9 mouse cellular contexts compared by ENCODE assay signal in genomic region chr3:115815168-115815567, GRCm38 (mm10).
DNase-seq lines count a peak whose midpoint lies in the region; ATAC-seq and TF ChIP-seq lines count a peak whose summit lies in the region.
"Had no signal": no experiment of that assay in that cellular context is flagged by ENCODE, and none has a peak within 500 bp of the region (broad histone marks: within the 10 kb centered on the region; RNA-seq: fewer than 3 reads in every experiment).

No protein-coding gene starts in this region.

- no peaks in the 10 kb centered on the region for H3K79me2 ChIP-seq in liver, adult 2 months (ENCODE audit: control insufficient read depth, insufficient read depth, low read length)

- H3K9ac ChIP-seq in hindbrain, embryonic 16.5 days (ENCODE audit: low read depth, low read length), result no peak overlapping the region
- H3K9ac ChIP-seq in hindbrain, embryonic 12.5 days, result no peak overlapping the region
- no peak overlapping the region for H3K9ac ChIP-seq in heart, embryonic 11.5 days (ENCODE audit: low read depth, low read length)
- no peak overlapping the region for H3K9ac ChIP-seq in liver, adult 2 months (ENCODE audit: low read depth, low read length)
- no peak overlapping the region for H3K9ac ChIP-seq in stomach, embryonic 14.5 days (replicated peaks; ENCODE audit: low read depth, low read length)
- no peak overlapping the region for H3K9ac ChIP-seq in hindbrain, embryonic 14.5 days
- H3K9ac ChIP-seq: embryonic facial prominence, embryonic 15.5 days had no signal

- no peaks in the 10 kb centered on the region for H3K9me3 ChIP-seq in hindbrain, embryonic 16.5 days (ENCODE audit: control insufficient read depth, low read length)
- H3K9me3 ChIP-seq in hindbrain, embryonic 12.5 days (replicated peaks), result no peaks in the 10 kb centered on the region
- H3K9me3 ChIP-seq in heart, embryonic 11.5 days (replicated peaks; ENCODE audit: control insufficient read depth, low read length), result no peaks in the 10 kb centered on the region
- no peaks in the 10 kb centered on the region for H3K9me3 ChIP-seq in stomach, embryonic 14.5 days (ENCODE audit: control insufficient read depth, low read depth, low read length)
- no peaks in the 10 kb centered on the region for H3K9me3 ChIP-seq in hindbrain, embryonic 14.5 days (ENCODE audit: control insufficient read depth, low read length)
- H3K9me3 ChIP-seq: embryonic facial prominence, embryonic 15.5 days had no signal

- H3K4me3 ChIP-seq in hindbrain, embryonic 16.5 days (ENCODE audit: low read length), result no peak overlapping the region
- H3K4me3 ChIP-seq in hindbrain, embryonic 12.5 days, result no peak overlapping the region
- no peak overlapping the region for H3K4me3 ChIP-seq in heart, embryonic 11.5 days (ENCODE audit: low read depth, low read length)
- no peak overlapping the region for H3K4me3 ChIP-seq in liver, adult 2 months (ENCODE audit: insufficient read depth, low read depth, low read length)
- H3K4me3 ChIP-seq in stomach, embryonic 14.5 days (ENCODE audit: low read depth, low read length), result no peak overlapping the region
- H3K4me3 ChIP-seq in hindbrain, embryonic 14.5 days (replicated peaks; ENCODE audit: low read length), result no peak overlapping the region
- H3K4me3 ChIP-seq: embryonic facial prominence, embryonic 15.5 days had no signal

- DNase-seq in liver, adult 2 months (ENCODE audit: extremely low read depth, low read depth, low spot score), result no peak
- no peak for DNase-seq in spleen, postnatal 14 days (ENCODE audit: low spot score in 2 of 2)
- DNase-seq in frontal cortex, postnatal 25 days (ENCODE audit: low spot score in 2 of 2), result no peak
- DNase-seq in hindbrain, embryonic 14.5 days (ENCODE audit: low spot score), result no peak

- TF ChIP-seq POLR2A in liver, adult 2 months (IDR thresholded peaks at IDR 0.05; ENCODE audit: extremely low read depth, insufficient read depth, low read length), result no peak

- ATAC-seq in hindbrain, embryonic 16.5 days, result no peak
- ATAC-seq in hindbrain, embryonic 12.5 days (ENCODE audit: low FRiP score), result no peak
- ATAC-seq in heart, embryonic 11.5 days (replicated peaks; ENCODE audit: insufficient number of reproducible peaks, low FRiP score, low TSS enrichment), result peak; percentile 19; the same call in 1 of the 2 replicates
- no peak for ATAC-seq in stomach, embryonic 14.5 days (ENCODE audit: insufficient number of reproducible peaks, insufficient read depth, low FRiP score, low read depth)
- ATAC-seq in hindbrain, embryonic 14.5 days (ENCODE audit: low FRiP score), result no peak

- H3K4me2 ChIP-seq in hindbrain, embryonic 16.5 days (ENCODE audit: low read length), result no peak overlapping the region
- H3K4me2 ChIP-seq in hindbrain, embryonic 12.5 days (replicated peaks), result no peak overlapping the region
- peak overlapping the region; percentile 22 for H3K4me2 ChIP-seq in heart, embryonic 11.5 days
- H3K4me2 ChIP-seq in stomach, embryonic 14.5 days (replicated peaks; ENCODE audit: low read depth, low read length), result no peak overlapping the region
- H3K4me2 ChIP-seq in hindbrain, embryonic 14.5 days (replicated peaks), result no peak overlapping the region
- H3K4me2 ChIP-seq: embryonic facial prominence, embryonic 15.5 days had no signal

- H3K27me3 ChIP-seq in hindbrain, embryonic 16.5 days (replicated peaks; ENCODE audit: control insufficient read depth, insufficient read depth, low read length), result no peaks in the 10 kb centered on the region
- no peaks in the 10 kb centered on the region for H3K27me3 ChIP-seq in hindbrain, embryonic 12.5 days
- no peaks in the 10 kb centered on the region for H3K27me3 ChIP-seq in heart, embryonic 11.5 days (ENCODE audit: control insufficient read depth, insufficient read depth, low read length)
- H3K27me3 ChIP-seq in liver, adult 2 months (ENCODE audit: control insufficient read depth, insufficient read depth, low read length), result no peaks in the 10 kb centered on the region
- no peaks in the 10 kb centered on the region for H3K27me3 ChIP-seq in stomach, embryonic 14.5 days (ENCODE audit: control insufficient read depth, insufficient read depth, low read length)
- no peaks in the 10 kb centered on the region for H3K27me3 ChIP-seq in hindbrain, embryonic 14.5 days (ENCODE audit: control insufficient read depth, insufficient read depth, low read length)
- H3K27me3 ChIP-seq: embryonic facial prominence, embryonic 15.5 days had no signal

- no peaks in the 10 kb centered on the region for H3K36me3 ChIP-seq in hindbrain, embryonic 16.5 days (ENCODE audit: control insufficient read depth, insufficient read depth, low read length)
- no peaks in the 10 kb centered on the region for H3K36me3 ChIP-seq in hindbrain, embryonic 12.5 days
- no peaks in the 10 kb centered on the region for H3K36me3 ChIP-seq in heart, embryonic 11.5 days (ENCODE audit: control insufficient read depth, insufficient read depth, low read length)
- H3K36me3 ChIP-seq in liver, adult 2 months (ENCODE audit: control insufficient read depth, insufficient read depth, low read length), result no peaks in the 10 kb centered on the region
- no peaks in the 10 kb centered on the region for H3K36me3 ChIP-seq in stomach, embryonic 14.5 days (ENCODE audit: control insufficient read depth, insufficient read depth, low read length)
- H3K36me3 ChIP-seq in hindbrain, embryonic 14.5 days (replicated peaks; ENCODE audit: control insufficient read depth, insufficient read depth), result no peaks in the 10 kb centered on the region
- H3K36me3 ChIP-seq: embryonic facial prominence, embryonic 15.5 days had no signal

- H3K4me1 ChIP-seq in hindbrain, embryonic 16.5 days (ENCODE audit: control insufficient read depth, insufficient read depth, low read depth, low read length), result no peaks in the 10 kb centered on the region
- H3K4me1 ChIP-seq in hindbrain, embryonic 12.5 days, result no peaks in the 10 kb centered on the region
- peaks cover 31% of the 10 kb centered on the region for H3K4me1 ChIP-seq in heart, embryonic 11.5 days (ENCODE audit: control insufficient read depth, insufficient read depth, low read length)
- peaks cover 8% of the 10 kb centered on the region for H3K4me1 ChIP-seq in liver, adult 2 months (ENCODE audit: control insufficient read depth, insufficient read depth, low read length)
- 0 out of 2 replicates have a peak, but pooled peaks cover 5% of the 10 kb centered on the region for H3K4me1 ChIP-seq in stomach, embryonic 14.5 days (ENCODE audit: control insufficient read depth, insufficient read depth, low read length)
- no peaks in the 10 kb centered on the region for H3K4me1 ChIP-seq in hindbrain, embryonic 14.5 days (replicated peaks; ENCODE audit: control insufficient read depth, insufficient read depth, low read length)

- WGBS in hindbrain, embryonic 16.5 days, result 68% methylated on average over 4 of the region's 4 CpGs
- WGBS in hindbrain, embryonic 12.5 days, result 76% methylated on average over 4 of the region's 4 CpGs
- 17% methylated on average over 4 of the region's 4 CpGs for WGBS in heart, embryonic 11.5 days (ENCODE audit: insufficient replicate concordance)
- 71% methylated on average over 4 of the region's 4 CpGs for WGBS in liver, adult 2 months
- 53% methylated on average over 4 of the region's 4 CpGs for WGBS in stomach, embryonic 14.5 days
- WGBS in hindbrain, embryonic 14.5 days, result 83% methylated on average over 4 of the region's 4 CpGs

- TF ChIP-seq CTCF in liver, adult 2 months (IDR thresholded peaks at IDR 0.05; ENCODE audit: low read depth, low read length), result no peak

- 0 out of 2 replicates have a peak overlapping the region, but pooled peaks have one; percentile 23 for H3K27ac ChIP-seq in hindbrain, embryonic 16.5 days (ENCODE audit: low read depth, low read length)
- no peak overlapping the region for H3K27ac ChIP-seq in hindbrain, embryonic 12.5 days
- peak overlapping the region; percentile 82 for H3K27ac ChIP-seq in heart, embryonic 11.5 days (ENCODE audit: low read depth, low read length)
- H3K27ac ChIP-seq in liver, adult 2 months (replicated peaks; ENCODE audit: insufficient read depth, low read depth, low read length), result peak overlapping the region; percentile 42
- H3K27ac ChIP-seq in stomach, embryonic 14.5 days (ENCODE audit: low read length), result peak overlapping the region; percentile 2; the same call in 1 of the 2 replicates
- no peak overlapping the region for H3K27ac ChIP-seq in hindbrain, embryonic 14.5 days

Comparison
In these comparisons a context has a peak if more than half of its experiments do, and no peak if none do; other contexts are left out.
1. H3K27ac ChIP-seq: peak in hindbrain, embryonic 16.5 days (single experiment), heart, embryonic 11.5 days (single experiment), liver, adult 2 months (single experiment) and stomach, embryonic 14.5 days (single experiment); none in hindbrain, embryonic 12.5 days (single experiment) and hindbrain, embryonic 14.5 days (single experiment).